Mouse (Mus musculus) kidney, postnatal 36 days (tissue): Measurements from ENCODE around the gene Ccdc141.

Experiments used
- DNase-seq, 2 experiments: peaks; one replicate each; pipeline ENCODE4 v3.0.0; 2021 to 2022; ENCODE audit warnings: mixed read lengths in 2 of 2

Gene Ccdc141

GRCm38 (mm10) chr2:76970669-76971068 is 199.8 kb downstream of the Ccdc141 start:
- no peak for DNase-seq

- DNase-seq = no peak
Observed at GRCm38 (mm10) chr2:76970204-76970603, 200.2 kb downstream of the Ccdc141 start.

- no peak for DNase-seq
Observed at GRCm38 (mm10) chr2:76969637-76970036, 200.8 kb downstream of the Ccdc141 start.

- peak; percentile 78 to 91 for DNase-seq
Observed at GRCm38 (mm10) chr2:76968919-76969318, 201.5 kb downstream of the Ccdc141 start.

- no peak for DNase-seq
Observed at GRCm38 (mm10) chr2:76966582-76966981, 203.9 kb downstream of the Ccdc141 start.

- no peak for DNase-seq
Observed at GRCm38 (mm10) chr2:76966013-76966412, 204.4 kb downstream of the Ccdc141 start.

- no peak for DNase-seq
Observed at GRCm38 (mm10) chr2:76965542-76965941, 204.9 kb downstream of the Ccdc141 start.

GRCm38 (mm10) chr2:76962045-76962432 is 208.4 kb downstream of the Ccdc141 start:
- DNase-seq = no peak

- DNase-seq = no peak
Observed at GRCm38 (mm10) chr2:76961420-76962044, 208.9 kb downstream of the Ccdc141 start.
